Mouse (Mus musculus) gastrocnemius, postnatal 25 days (tissue): ENCODE measurements around the gene Wdr27. TPM values are rescaled to one million over a fixed set of nuclear protein-coding genes. Genes with fewer than 3 reads are reported as not detected.

Experiments
- DNase-seq: peaks from one replicate; pipeline ENCODE4 v3.0.0; 2022
- total RNA-seq, 2 experiments: library from RNA; stranded (reverse); gene quantifications; 1 replicate in 1 of 2; 2 replicates in 1 of 2; pipeline ENCODE4 v1.2.3; 2021

The Wdr27 gene
- total RNA-seq, 2 experiments from 2014 or later, result 0.83 to 2.1 TPM

GRCm38 (mm10) chr17:14826715-14827295 is 116.2 kb downstream of the Wdr27 start:
- no peak for DNase-seq

DNA sequence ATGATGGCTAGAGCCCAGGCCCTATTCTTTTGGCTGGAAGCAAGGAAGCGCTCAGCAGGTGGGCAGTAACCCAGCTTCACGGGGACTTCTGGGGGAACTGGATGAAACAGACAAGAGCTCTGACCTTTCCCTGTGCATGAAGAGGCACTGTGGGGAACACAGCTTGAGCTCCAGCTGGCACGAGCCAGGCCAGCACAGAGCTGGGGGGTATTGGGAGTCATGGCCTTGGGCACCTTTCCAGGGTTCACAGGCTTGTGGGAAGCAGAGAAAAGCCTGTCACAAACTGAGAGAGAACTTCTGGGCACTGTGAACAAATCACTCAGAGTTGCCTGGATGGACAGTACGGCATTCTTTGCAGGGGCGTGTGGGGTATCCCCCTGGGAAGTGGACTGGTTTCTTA is 118.0 kb downstream of the Wdr27 start:
- DNase-seq, result peak; percentile 47

GRCm38 (mm10) chr17:14817975-14818374 is 125.0 kb downstream of the Wdr27 start:
- DNase-seq, result no peak

DNA sequence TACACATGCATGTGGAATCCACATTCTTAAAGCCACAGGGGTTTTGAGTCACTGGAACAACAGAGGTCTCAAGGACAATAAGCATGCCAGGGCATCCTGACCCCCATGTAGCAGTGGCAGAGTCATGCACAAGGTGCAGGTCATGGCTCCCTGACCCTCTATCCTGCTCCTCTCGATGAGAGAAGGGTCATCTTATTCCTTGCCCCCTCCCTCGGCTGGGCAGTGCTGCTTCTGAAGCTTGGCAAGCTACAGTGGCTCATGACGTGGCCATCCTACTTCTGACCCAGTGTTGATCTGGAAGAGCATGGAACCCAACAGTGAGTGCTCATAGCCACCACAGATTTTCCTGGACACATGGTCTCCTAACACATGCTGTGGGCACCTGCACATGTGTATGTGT is 126.9 kb downstream of the Wdr27 start:
- no peak for DNase-seq

DNA sequence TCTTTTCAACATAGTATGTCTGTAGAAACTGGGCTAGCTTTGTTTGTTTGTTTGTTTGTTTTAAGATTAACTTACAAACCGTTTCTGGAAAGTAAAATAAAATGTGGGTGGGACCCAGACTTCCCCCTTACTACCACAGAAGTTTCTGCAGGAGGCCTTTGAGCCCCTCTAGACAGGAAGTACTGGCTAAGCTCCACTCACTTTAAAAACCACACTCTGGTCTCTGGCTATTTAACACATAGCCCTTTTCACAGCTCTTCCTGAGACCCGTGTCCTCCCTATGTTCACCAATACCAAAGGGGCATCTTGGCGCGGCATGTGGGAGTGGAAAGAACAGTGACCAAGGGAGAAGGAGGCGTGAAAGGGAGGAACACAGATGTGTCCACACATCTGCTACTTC is 127.7 kb downstream of the Wdr27 start:
- DNase-seq, result no peak

DNA sequence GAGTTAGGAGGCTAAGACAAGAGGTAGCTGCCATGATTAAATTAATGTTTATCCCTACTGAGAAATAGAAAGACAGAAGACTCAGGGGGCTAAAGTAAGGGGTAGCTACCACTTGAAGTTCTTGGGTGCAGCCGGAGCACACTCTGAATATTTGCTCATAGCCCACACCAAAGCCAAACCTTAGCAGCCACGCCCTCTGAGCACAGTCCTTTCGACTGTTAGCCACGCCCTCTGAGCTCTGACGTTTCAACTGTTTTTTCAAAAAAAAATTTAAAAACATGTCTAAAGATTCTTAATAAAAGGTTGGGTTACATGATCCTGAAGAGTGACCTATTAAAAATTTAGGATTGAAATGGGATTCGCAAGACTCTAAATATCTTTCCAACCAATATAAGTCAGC is 130.3 kb downstream of the Wdr27 start:
- peak; percentile 26 for DNase-seq

GRCm38 (mm10) chr17:14812033-14812432 is 130.9 kb downstream of the Wdr27 start:
- peak; percentile 65 for DNase-seq

DNA sequence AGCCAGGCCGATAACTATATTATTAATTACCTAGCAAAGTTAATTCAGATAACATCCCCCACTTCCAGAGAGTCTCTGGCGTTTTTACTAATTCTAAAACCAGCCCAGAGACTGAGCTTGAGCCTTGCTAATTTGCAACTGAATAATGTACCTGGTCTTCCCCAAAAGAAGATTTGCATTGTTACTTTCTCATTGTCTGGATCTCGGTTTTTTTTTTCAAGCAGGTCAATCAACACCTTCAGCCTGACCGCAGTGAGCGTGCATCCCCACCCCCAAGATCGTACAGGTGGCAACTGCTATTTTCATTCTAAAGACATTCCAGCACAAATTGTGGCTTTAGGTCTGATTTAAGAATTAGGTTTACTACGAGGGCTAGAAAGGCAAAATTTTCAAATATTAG is 136.2 kb downstream of the Wdr27 start:
- no peak for DNase-seq

DNA sequence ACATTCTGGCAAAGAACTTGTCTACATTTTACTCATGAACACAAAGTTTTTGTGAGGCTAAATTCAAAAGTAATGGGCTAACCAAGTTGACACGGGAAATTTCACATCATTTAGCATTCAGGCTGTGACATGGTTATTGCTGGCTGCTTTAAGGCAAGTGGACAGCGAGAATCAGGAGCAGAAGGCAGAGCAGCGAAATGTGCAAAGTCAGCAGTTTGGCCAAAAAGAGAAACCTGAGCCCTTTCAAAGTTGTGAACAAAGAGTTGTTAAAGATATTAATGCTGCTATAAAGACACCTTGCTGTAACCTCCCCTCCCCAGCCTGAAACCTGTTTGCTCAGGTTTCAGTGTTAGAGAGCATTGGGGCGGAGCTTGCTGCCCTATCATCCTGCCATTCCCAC is 143.7 kb downstream of the Wdr27 start:
- DNase-seq, result no peak

DNA sequence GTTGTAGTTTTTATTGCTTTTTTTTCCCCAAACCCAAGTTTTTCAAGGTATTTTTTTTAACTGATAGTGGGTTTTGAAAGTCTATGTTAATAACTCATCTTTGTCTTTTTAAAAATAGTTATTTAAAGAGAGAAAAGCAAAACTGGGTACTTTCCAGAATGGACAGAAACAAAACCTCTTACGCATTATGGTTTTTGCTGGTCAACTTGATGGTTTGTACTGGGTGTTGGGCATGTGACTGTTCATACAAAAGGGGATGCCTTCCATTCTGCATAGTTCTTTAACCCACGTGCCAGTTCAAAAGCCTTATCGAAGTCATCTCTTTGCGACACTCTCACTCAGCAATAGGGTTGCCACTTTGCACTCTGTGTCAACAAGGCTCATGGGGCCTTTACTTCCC is 147.9 kb downstream of the Wdr27 start:
- DNase-seq, result no peak

GRCm38 (mm10) chr17:14779356-14779755 is 163.6 kb downstream of the Wdr27 start:
- DNase-seq, result peak; percentile 53

GRCm38 (mm10) chr17:14771339-14771738 is 171.6 kb downstream of the Wdr27 start:
- DNase-seq, result peak; percentile 84

DNA sequence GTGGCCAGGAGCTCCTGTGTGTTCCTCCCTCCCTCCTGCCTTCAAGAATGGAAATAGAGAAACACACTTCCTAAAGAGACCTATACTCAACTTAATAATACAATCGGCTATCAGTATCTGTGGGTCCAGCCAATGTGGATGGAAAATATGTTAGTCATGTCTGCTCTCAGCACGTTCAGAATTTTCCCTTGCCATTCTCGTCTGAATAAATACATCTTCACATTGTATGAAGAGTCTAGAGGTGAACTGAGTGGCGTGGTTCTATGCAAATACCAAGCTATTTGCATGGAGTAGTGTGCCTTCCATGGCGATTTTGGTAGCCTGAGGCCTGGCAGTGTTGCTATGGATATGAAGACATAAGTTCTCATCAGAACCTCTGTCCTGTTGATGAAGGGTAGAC is 172.6 kb downstream of the Wdr27 start:
- no peak for DNase-seq

Other genes with a start within 250 kb of the Wdr27 start
- 10 to 100 TPM; 10.5 to 12.9 TPM for gene Thbs2, start 248.9 kb downstream of the Wdr27 start, total RNA-seq
- gene 1600012H06Rik, start within 50 bp of the Wdr27 start, total RNA-seq, result 1 to 10 TPM; 7.0 to 9.0 TPM
- 10 to 100 TPM; 44.2 to 46.5 TPM for gene Phf10, start 18.1 kb upstream of the Wdr27 start, total RNA-seq
- 1 to 10 TPM; 1.5 to 3.6 TPM for gene 9030025P20Rik, start 35.3 kb upstream of the Wdr27 start, total RNA-seq
- not detected for gene Gm3417, start 35.6 kb upstream of the Wdr27 start, total RNA-seq
- gene Gm3435, start 67.0 kb upstream of the Wdr27 start, total RNA-seq, result 1 to 10 TPM; 1.9 to 2.3 TPM
- gene Ermard, start 98.0 kb upstream of the Wdr27 start, total RNA-seq, result 10 to 100 TPM; 19.2 to 19.8 TPM
- not detected for gene Tcte3, start 98.3 kb upstream of the Wdr27 start, total RNA-seq
- gene Gm3448, start 98.4 kb upstream of the Wdr27 start, total RNA-seq, result under 1 TPM; 0.69 to 0.72 TPM